Mouse (Mus musculus): ENCODE measurements around the gene Sf1. TPM values are rescaled to one million over a fixed set of nuclear protein-coding genes. Genes with fewer than 3 reads are reported as not detected.

Sf1 gene
- polyA plus RNA-seq, 1 experiment from 2014 or later: 49.5 TPM

DNA sequence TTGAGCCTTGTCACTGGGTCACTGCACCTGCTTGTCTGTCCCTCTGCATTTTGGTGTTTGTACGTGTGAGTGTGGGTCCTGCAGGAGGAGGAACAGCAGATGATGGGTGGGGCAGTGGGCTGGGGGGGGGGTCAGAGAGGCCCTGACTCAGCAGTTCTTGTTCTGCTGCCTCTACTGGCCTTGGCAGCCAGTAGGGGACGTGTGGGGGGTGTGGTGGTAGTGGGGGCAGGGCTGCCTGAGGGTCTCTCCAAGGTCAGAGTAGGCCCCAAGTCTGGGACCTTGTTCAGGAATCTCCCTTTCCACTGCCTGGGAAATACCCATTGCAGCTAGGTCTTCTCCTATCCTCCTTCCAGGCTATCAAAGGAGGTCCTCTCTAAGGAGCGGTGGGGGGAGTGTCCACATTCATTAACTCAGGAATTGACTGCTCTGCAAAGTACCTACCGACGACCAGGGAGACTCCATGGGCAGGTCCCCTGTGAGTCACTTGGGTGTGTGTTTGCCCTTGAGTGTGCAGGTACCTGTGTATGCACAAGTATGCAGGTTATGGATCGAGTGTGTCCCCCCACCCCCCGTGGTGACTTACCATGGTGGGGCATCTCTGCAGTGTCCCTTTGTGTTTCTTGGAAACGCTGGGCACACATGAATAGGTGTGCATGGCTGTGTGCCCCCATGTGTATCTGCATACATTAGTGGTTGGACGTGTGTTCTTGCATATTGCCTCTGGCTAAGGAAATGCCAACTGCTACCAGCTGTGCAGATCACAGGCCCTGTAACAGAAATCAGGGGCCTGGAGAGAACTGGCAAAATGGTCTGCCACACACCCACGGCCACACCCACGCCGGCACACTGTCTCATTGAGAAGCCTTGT is 53.6 kb downstream of the Sf1 start:
- ATAC-seq: no peak

DNA sequence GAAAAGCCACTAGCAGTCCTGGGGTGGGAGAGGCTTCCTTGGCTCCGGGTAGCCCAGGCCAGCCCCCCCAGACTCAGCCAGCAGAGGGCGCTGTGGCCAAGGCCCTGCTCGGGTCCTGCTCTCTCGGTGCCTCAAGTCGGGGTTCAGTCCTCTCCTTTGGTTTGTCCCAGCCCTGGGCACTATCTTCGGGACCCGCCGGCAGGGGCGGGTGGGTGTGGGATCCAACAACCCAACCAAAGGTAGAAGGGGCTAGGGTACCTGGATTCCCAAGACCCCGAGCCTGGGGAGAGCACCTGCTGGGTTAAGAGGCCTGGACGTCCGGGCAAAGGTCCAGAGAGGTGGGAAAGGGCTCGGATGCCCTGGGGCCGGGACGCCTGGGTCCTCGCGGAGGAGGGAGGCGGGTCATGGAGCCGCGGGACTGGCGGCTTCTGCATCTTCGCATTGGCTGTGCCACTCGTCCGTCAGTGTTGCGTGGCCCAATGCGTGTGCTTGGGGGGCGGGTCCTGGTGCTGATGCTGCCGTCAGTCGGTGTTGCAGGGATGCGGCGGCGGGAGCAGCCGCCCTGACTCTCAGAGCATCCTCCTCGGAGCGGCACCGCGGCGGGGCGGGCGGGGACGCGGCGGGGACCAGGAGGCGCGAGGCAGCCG is 54.9 kb downstream of the Sf1 start, which contains the start of gene Nrxn2:
Gene Nrxn2, plus strand, starts transcription at position 499 of the 647 bp plus-strand sequence.
- Histone ChIP-seq H3K9ac (replicated peaks; ENCODE audit: low read depth) (no peak within 1 kb of the TSS), H3K4me2 (replicated peaks; ENCODE audit: low read depth, low read length) (peak within 1 kb of the TSS; percentile 71), H3K27me3 (replicated peaks; ENCODE audit: insufficient read depth, low read length) (peaks cover 19% of the 10 kb centered on the region; the same call in 1 of the 2 replicates), H3K9me3 (ENCODE audit: low read length) (no peaks in the 10 kb centered on the region), H3K36me3 (ENCODE audit: insufficient read depth, low read length) (no peaks in the 10 kb centered on the region), H3K4me1 (ENCODE audit: insufficient read depth, low read depth, low read length) (no peaks in the 10 kb centered on the region; the same call in 1 of the 2 replicates), H3K27ac (ENCODE audit: low read length) (no peak within 1 kb of the TSS), H3K4me3 (ENCODE audit: low read depth, low read length) (peak within 1 kb of the TSS; percentile 39)
- TF ChIP-seq EP300 (IDR thresholded peaks at IDR 0.05): no peak
- TF ChIP-seq CTCF (IDR thresholded peaks at IDR 0.05): peak; percentile 91
- ATAC-seq (peak; percentile 89), DNase-seq (ENCODE audit: low spot score) (peak; percentile 83)
- 2% methylated on average over 44 of the region's 46 CpGs for WGBS

More for the DNA sequence above, 53.6 kb downstream of the Sf1 start:
- Histone ChIP-seq H3K27me3 (replicated peaks; ENCODE audit: insufficient read depth, low read length) (peaks cover 19% of the 10 kb centered on the region; the same call in 1 of the 2 replicates), H3K4me2 (replicated peaks; ENCODE audit: low read depth, low read length) (no peak overlapping the region), H3K27ac (ENCODE audit: low read length) (no peak overlapping the region), H3K4me1 (ENCODE audit: insufficient read depth, low read depth, low read length) (no peaks in the 10 kb centered on the region; the same call in 1 of the 2 replicates), H3K9me3 (ENCODE audit: low read length) (no peaks in the 10 kb centered on the region), H3K36me3 (ENCODE audit: insufficient read depth, low read length) (no peaks in the 10 kb centered on the region), H3K9ac (replicated peaks; ENCODE audit: low read depth) (no peak overlapping the region), H3K4me3 (ENCODE audit: low read depth, low read length) (no peak overlapping the region)
- no peak for DNase-seq (ENCODE audit: low spot score)
- TF ChIP-seq EP300 (IDR thresholded peaks at IDR 0.05): no peak
- no peak for TF ChIP-seq CTCF (IDR thresholded peaks at IDR 0.05)
- WGBS: 70% methylated on average over 12 of the region's 12 CpGs

DNA sequence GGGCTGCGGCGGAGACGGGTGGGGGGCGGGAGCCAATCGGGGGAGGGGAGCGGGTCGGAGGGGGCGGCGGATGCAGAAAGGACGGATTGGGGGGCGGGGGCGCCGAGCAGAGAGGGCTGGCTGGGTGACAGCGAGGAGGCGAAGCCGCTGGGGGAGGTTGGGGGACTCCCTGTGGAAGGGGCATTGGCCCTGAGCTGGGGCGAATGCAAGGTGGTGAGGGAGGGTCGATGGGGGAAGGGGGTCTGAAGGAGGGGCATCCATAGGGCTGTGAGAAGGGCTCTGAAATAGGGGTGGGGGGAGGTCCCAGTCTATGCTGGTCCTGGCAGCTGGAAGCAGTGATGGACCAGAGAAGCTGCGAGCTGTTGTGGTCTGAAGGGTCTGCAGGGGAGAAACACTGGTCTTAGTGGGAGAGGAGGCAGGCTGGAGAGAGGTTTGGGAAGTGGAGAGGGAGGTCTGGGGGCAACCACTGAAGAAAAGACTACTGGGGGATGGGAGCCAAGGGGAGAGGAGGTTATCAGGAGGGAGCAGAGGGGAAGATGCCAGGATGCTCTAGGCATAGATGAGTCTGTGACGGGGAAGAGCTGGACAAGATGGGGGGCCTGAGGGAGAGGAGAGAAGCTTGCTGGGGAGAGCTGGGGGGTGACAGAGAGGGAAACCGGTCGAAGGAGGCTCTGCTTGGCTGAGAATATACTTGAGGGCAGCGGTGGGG is 55.6 kb downstream of the Sf1 start:
- H3K27me3 ChIP-seq (replicated peaks; ENCODE audit: insufficient read depth, low read length): peaks cover 19% of the 10 kb centered on the region; the same call in 1 of the 2 replicates
- no peak overlapping the region for H3K4me2 ChIP-seq (replicated peaks; ENCODE audit: low read depth, low read length)
- H3K4me3 ChIP-seq (ENCODE audit: low read depth, low read length): no peak overlapping the region
- no peak overlapping the region for H3K27ac ChIP-seq (ENCODE audit: low read length)
- ATAC-seq (no peak), DNase-seq (ENCODE audit: low spot score) (no peak)
- no peak for TF ChIP-seq CTCF (IDR thresholded peaks at IDR 0.05)
- TF ChIP-seq EP300 (IDR thresholded peaks at IDR 0.05): no peak
- 9% methylated on average over 19 of the region's 23 CpGs for WGBS
- H3K4me1 ChIP-seq (ENCODE audit: insufficient read depth, low read depth, low read length): no peaks in the 10 kb centered on the region; the same call in 1 of the 2 replicates
- H3K9ac ChIP-seq (replicated peaks; ENCODE audit: low read depth): no peak overlapping the region
- H3K9me3 ChIP-seq (ENCODE audit: low read length): no peaks in the 10 kb centered on the region
- no peaks in the 10 kb centered on the region for H3K36me3 ChIP-seq (ENCODE audit: insufficient read depth, low read length)

DNA sequence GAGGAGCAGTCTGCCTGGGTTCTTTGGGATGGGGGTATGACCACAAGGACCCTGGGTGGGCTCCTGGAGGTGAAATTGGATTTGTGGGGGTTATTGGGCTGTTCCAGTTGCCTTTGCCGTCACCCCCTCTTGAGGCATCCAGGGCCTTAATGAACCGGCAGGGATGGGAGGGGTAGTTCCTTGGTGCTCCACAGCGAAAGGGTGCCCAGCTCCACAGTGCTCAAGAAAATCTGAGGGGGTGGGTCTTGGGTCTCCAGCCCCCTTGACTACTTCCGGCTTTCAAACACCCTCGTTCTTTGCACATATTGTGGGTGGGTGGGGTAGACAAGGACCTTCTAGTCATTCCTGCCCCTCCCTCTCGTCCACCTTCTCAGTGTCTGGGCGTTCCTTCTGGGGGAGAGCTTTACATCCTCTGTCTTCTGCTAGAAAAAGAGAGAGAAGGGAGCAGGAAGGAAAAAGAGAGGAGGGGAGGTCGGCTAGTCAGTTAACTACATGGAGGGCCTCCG is 56.4 kb downstream of the Sf1 start:
- WGBS: 45% methylated on average over 9 of the region's 9 CpGs
- no peaks in the 10 kb centered on the region for H3K9me3 ChIP-seq (ENCODE audit: low read length)
- no peak overlapping the region for H3K9ac ChIP-seq (replicated peaks; ENCODE audit: low read depth)
- H3K27ac ChIP-seq (ENCODE audit: low read length): no peak overlapping the region
- H3K36me3 ChIP-seq (ENCODE audit: insufficient read depth, low read length): no peaks in the 10 kb centered on the region
- ATAC-seq: no peak
- no peak for DNase-seq (ENCODE audit: low spot score)
- no peaks in the 10 kb centered on the region; the same call in 1 of the 2 replicates for H3K4me1 ChIP-seq (ENCODE audit: insufficient read depth, low read depth, low read length)
- no peak overlapping the region for H3K4me3 ChIP-seq (ENCODE audit: low read depth, low read length)
- peaks cover 19% of the 10 kb centered on the region; the same call in 1 of the 2 replicates for H3K27me3 ChIP-seq (replicated peaks; ENCODE audit: insufficient read depth, low read length)
- no peak overlapping the region for H3K4me2 ChIP-seq (replicated peaks; ENCODE audit: low read depth, low read length)
- TF ChIP-seq EP300 (IDR thresholded peaks at IDR 0.05): no peak
- no peak for TF ChIP-seq CTCF (IDR thresholded peaks at IDR 0.05)

DNA sequence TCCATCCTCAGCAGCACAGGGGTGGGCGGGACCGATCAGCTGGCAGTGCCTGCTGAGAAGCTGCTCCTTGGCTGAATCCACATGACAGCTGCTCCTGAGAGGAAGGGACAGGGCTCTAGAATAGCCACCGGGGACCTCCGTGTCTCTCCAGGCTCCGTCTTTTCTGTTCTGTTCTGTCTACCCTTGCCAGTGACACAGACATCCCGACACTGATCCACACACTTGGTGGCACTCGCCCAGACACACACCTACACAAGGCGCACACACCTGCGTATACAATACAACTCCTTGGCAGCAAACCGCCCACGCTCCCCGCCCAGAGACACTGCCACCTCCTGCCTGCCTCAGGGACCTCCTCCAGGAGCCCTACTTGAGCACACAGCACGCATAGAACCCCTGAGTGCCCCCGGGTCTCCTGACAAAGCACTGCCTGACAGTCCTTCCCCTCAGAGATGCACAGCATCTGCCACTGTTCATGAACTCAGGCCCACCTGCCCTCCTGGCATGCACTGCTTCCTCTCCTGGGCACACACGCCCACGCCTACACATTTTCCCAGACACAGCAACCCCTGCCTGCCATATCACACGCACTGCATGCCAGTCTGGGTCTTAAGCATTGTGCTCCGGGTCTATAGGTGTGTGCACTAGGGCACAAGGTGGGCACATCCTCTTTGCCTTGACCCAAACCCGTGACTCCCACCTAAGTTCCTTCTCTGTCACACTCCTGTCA is 57.2 kb downstream of the Sf1 start:
- Histone ChIP-seq H3K27ac (ENCODE audit: low read length) (no peak overlapping the region), H3K27me3 (replicated peaks; ENCODE audit: insufficient read depth, low read length) (peaks cover 21% of the 10 kb centered on the region; the same call in 1 of the 2 replicates), H3K4me3 (ENCODE audit: low read depth, low read length) (no peak overlapping the region), H3K9ac (replicated peaks; ENCODE audit: low read depth) (no peak overlapping the region), H3K36me3 (ENCODE audit: insufficient read depth, low read length) (no peaks in the 10 kb centered on the region), H3K4me1 (ENCODE audit: insufficient read depth, low read depth, low read length) (no peaks in the 10 kb centered on the region), H3K4me2 (replicated peaks; ENCODE audit: low read depth, low read length) (no peak overlapping the region), H3K9me3 (ENCODE audit: low read length) (no peaks in the 10 kb centered on the region)
- DNase-seq (ENCODE audit: low spot score) (no peak), ATAC-seq (no peak)
- TF ChIP-seq EP300 (IDR thresholded peaks at IDR 0.05): no peak
- 53% methylated on average over 19 of the region's 19 CpGs for WGBS

Measured in lung, postnatal 0 days (tissue).